Mouse (Mus musculus) E14TG2a.4 (cell line): Measurements from ENCODE around the gene Jup.

Experiments
- CTCF ChIP-seq: conservative IDR thresholded peaks from 2 replicates; pipeline ENCODE4 v1.5.1; 2014; ENCODE audit warnings: low read length
- NANOG ChIP-seq: IDR thresholded peaks from 2 replicates; pipeline ENCODE4 v1.6.1; 2014; ENCODE audit warnings: borderline replicate concordance, low read length, mixed read lengths

DNA sequence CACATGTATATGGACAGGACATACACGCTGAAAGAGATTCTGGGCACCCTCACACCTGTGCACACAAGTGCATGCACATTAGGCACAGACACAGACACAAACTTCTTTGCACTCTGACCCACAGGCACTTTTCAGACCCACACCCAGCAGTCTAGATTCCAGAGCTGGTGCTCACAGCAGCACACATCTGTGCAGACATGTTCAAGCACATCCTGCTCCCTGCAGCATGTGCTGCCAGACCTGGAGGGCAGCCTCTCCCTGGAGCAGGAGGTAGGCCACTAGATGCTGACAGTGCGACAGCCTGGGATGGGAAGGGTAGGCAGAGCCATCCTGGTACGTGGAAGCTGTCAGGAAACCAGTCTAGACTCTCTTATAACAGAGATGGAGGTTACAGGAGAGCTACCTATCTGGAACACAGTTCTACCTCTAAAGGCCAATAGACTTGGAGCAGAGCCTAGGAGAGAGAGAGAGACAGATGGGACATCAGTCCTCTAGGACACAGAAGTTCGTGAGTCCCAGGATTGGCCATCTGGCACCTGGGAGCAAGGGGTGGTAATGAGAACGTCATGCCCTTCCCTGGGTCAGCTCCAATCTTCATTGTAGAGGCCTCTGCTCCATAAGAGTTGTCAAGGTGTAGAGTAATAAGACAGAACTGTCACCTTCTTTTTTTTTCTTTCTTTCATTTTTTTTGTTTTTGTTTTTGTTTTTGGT is 9.6 kb upstream of the Jup start:
- no peak for TF ChIP-seq CTCF
- no peak for TF ChIP-seq NANOG
